Mouse (Mus musculus) midbrain, embryonic 12.5 days (tissue): ENCODE data around the gene Eef1a1. TPM values are rescaled to one million over a fixed set of nuclear protein-coding genes. Genes with fewer than 3 reads are reported as not detected.
"Not testable (repeated sequence)": the region's sequence is repeated elsewhere in the genome, so short reads cannot be mapped to it uniquely, and the experiment has no call there.

Experiments used
- ATAC-seq: fragments of 200-750 bp; cut with Nextera tagmentation; 2 replicates; pipeline ENCODE4 v1.8.0; 2017; ENCODE audit warnings: low read depth, moderate TSS enrichment, moderate library complexity; ENCODE audit not compliant: low FRiP score
- H3K27ac ChIP-seq: fragments of 300-500 bp; sonication (generic); replicated peaks from 2 replicates; pipeline ENCODE4 v1.5.1; 2016; ENCODE audit warnings: mild to moderate bottlenecking
- H3K27me3 ChIP-seq: fragments of 300-500 bp; sonication (generic); 2 replicates; pipeline ENCODE4 v1.6.1; 2016; ENCODE audit warnings: mild to moderate bottlenecking
- H3K36me3 ChIP-seq: fragments of 300-500 bp; sonication (generic); 2 replicates; pipeline ENCODE4 v1.6.1; 2016
- H3K4me1 ChIP-seq: fragments of 300-500 bp; sonication (generic); 2 replicates; pipeline ENCODE4 v1.6.1; 2016
- H3K4me2 ChIP-seq: fragments of 300-500 bp; sonication (generic); replicated peaks from 2 replicates; pipeline ENCODE4 v1.6.1; 2016; ENCODE audit warnings: mild to moderate bottlenecking, moderate library complexity
- H3K4me3 ChIP-seq: fragments of 300-500 bp; sonication (generic); 2 replicates; pipeline ENCODE4 v1.5.1; 2016; ENCODE audit warnings: mild to moderate bottlenecking
- H3K9ac ChIP-seq: fragments of 300-500 bp; sonication (generic); replicated peaks from 2 replicates; pipeline ENCODE4 v1.6.1; 2016; ENCODE audit warnings: mild to moderate bottlenecking, moderate library complexity
- H3K9me3 ChIP-seq: fragments of 300-500 bp; sonication (generic); 2 replicates; pipeline ENCODE4 v1.6.1; 2016; ENCODE audit warnings: mild to moderate bottlenecking
- WGBS: fragments of 180-500 bp; shearing (Covaris S2); methylation state at CpG from one replicate; pipeline ENCODE4 v1.1.7; 2016; 5-methylcytosine and 5-hydroxymethylcytosine counted together
- polyA plus RNA-seq: library from polyadenylated mRNA; unstranded; fragments of >200 nt; fragmentation: Nextera tagmentation; extraction: Ambion mirVana; gene quantifications from 2 replicates; pipeline ENCODE4 v1.2.1, GENCODE M21; 2016

The Eef1a1 gene
- polyA plus RNA-seq, 1 experiment from 2014 or later = 3,350 TPM

DNA sequence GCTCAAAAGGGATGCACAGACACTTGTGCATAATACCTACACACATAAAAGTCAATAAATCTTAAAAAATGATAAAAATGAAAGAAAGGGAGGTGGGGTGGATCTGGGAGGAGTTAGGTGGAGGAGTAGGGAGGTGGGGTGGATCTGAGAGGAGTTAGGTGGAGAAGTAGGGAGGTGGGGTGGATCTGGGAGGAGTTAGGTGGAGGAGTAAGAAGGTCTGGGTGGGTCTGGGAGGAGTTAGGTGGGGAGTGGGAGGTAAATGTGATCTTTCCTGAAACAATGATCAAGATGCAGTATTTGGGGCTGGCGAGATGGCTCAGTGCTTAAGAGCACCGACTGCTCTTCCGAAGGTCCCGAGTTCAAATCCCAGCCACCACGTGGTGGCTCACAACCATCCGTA lies 16.3 kb upstream of the Eef1a1 start:
- H3K27me3 ChIP-seq = no peaks in the 10 kb centered on the region
- no peaks in the 10 kb centered on the region for H3K36me3 ChIP-seq
- no peak overlapping the region for H3K4me2 ChIP-seq
- no peak for ATAC-seq
- H3K4me3 ChIP-seq = no peak overlapping the region
- H3K9me3 ChIP-seq = no peaks in the 10 kb centered on the region
- H3K9ac ChIP-seq = no peak overlapping the region
- WGBS = 96% methylated on average over 6 of the region's 6 CpGs
- no peak overlapping the region for H3K27ac ChIP-seq
- H3K4me1 ChIP-seq = peaks cover 23% of the 10 kb centered on the region

DNA sequence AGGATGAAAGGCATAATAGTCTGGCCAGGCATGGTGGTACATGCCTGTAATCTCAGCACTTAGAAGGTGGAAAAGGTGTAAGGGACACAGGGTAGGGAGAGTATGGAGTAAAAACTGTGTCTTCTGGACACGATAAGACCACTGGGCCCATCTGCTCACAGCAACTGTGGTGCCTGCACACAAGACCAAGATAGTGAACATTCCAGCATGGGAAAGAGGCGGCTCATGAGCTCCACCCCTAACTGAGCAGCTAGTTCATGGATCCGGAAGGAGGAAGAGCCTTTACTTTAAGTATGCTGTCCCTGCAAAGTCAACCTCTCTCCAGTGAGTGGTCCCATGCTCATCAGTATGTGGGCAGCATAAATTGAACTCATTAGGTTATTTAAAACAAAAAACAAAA lies 15.7 kb upstream of the Eef1a1 start:
- Histone ChIP-seq H3K4me2 (no peak overlapping the region), H3K4me1 (peaks cover 23% of the 10 kb centered on the region), H3K36me3 (no peaks in the 10 kb centered on the region), H3K9ac (no peak overlapping the region), H3K27me3 (no peaks in the 10 kb centered on the region), H3K9me3 (no peaks in the 10 kb centered on the region), H3K27ac (peak overlapping the region; percentile 96; the same call in 1 of the 2 replicates), H3K4me3 (no peak overlapping the region)
- ATAC-seq = no peak
- 78% methylated on average over 3 of the region's 3 CpGs for WGBS

DNA sequence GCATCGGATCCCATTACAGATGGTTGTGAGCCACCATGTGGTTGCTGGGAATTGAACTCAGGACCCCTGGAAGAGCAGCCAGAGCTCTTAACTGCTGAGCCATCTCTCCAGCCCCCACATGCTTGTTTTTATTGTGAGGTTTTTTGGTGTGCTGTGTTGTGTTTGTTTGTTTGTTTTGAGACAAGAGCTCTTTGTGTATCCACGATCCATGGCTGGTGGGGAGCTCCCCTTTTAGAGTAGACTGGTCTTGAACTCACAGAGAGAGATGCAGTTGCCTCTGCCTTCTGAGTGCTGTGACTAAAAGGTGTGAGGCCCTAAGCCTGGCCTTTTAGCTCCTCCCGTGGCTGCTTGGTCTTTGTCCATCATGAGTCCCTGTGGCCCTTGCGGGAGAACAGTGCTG lies 15.2 kb upstream of the Eef1a1 start:
- Histone ChIP-seq H3K4me2 (no peak overlapping the region), H3K9me3 (no peaks in the 10 kb centered on the region), H3K27me3 (no peaks in the 10 kb centered on the region), H3K4me3 (no peak overlapping the region), H3K27ac (peak overlapping the region; percentile 96), H3K36me3 (no peaks in the 10 kb centered on the region), H3K9ac (no peak overlapping the region), H3K4me1 (peaks cover 23% of the 10 kb centered on the region)
- 67% methylated on average over 4 of the region's 4 CpGs for WGBS
- no peak for ATAC-seq

DNA sequence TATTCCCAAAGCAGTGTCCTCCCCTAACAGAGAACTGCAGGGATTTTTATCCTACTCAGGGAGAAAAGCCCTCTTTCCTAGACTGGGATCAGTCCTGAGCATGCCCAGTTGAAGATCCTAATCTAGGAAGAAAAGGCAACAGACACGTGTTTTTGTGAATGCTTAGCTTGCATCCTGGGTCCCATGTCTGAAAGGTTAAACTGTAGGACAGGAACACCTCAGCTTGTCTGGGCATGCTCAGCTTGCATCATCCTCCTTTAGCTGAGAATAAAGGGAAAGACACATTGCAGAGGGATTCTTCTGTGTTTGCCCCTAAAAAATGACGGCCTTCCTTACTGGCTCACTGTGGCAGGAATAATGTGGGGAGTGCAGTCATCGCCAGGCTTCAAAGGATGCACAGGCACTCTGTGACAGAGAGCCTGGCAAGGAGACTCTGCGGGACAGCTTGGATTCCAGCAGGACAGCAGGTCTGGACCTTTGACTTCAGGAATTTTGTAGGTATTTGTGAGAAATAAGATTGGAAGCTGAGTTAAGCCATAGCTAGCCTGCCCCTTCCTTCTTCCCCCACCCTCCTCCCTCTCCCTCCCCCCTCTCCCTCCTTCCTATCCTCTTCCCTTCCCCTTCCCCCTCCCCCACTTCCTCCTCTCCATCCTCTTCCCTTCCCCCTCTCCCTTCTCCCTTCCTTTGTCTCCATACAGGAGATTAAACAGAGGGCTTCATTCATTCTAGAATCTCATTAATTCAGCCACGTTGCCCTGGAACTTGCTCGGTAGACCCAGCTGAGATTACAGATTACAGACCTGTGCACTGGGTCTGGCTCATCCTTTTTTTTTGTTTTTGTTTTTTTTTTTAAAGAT lies 14.5 kb upstream of the Eef1a1 start:
- 2% methylated on average over 6 of the region's 6 CpGs for WGBS

DNA sequence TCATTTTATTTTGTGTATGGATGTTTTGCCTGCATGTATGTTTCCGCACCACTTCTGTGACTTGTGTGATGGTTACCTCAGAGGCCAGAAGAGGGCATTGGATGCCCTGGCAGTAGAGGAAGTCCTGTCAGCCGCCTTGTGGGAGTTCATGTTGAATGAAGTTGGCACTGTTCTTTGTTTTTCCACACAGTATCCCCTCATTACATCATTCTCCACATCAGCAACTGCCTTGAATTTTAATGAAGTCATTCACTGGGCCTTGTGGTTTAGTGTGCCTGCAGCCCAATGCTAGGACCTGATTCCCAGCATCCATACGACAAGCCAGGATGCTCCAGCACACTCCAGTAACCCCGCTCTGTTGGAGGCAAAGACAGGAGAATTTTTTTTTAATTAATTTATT lies 12.3 kb upstream of the Eef1a1 start:
- no peak for ATAC-seq
- peaks cover 23% of the 10 kb centered on the region for H3K4me1 ChIP-seq
- H3K9me3 ChIP-seq = no peaks in the 10 kb centered on the region
- H3K36me3 ChIP-seq = no peaks in the 10 kb centered on the region
- H3K27me3 ChIP-seq = no peaks in the 10 kb centered on the region
- no peak overlapping the region for H3K4me2 ChIP-seq
- no peak overlapping the region for H3K9ac ChIP-seq
- H3K27ac ChIP-seq = no peak overlapping the region
- H3K4me3 ChIP-seq = no peak overlapping the region
- 74% methylated on average over 4 of the region's 4 CpGs for WGBS

More for the DNA sequence above, 14.5 kb upstream of the Eef1a1 start:
- Histone ChIP-seq H3K9me3 (no peaks in the 10 kb centered on the region), H3K4me1 (peaks cover 23% of the 10 kb centered on the region), H3K4me3 (peak overlapping the region; percentile 21), H3K4me2 (peak overlapping the region; percentile 38), H3K9ac (peak overlapping the region; percentile 29; the same call in 1 of the 2 replicates), H3K27ac (peak overlapping the region; percentile 96), H3K27me3 (no peaks in the 10 kb centered on the region), H3K36me3 (no peaks in the 10 kb centered on the region)
- ATAC-seq = peak; percentile 76

DNA sequence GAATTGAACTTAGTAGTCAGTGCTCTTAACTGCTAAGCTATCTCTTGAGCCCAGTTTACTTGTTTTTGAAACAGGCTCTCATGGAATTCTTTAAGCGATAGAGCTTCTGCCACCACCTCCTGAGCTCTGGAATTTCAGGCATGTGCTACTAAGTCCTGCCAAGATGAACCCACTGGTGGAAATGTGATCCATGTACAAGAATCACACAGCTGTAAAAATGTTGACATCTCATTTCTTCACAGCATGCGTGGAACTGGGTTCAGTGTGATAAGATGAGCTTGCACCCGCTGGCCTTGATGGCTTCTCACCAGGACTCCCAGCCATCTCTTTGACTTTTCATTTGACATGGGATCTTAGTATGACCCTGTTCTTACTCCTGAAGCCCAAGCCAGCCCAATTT lies 11.4 kb upstream of the Eef1a1 start:
- H3K4me2 ChIP-seq = no peak overlapping the region
- 76% methylated on average over 3 of the region's 3 CpGs for WGBS
- no peaks in the 10 kb centered on the region for H3K27me3 ChIP-seq

DNA sequence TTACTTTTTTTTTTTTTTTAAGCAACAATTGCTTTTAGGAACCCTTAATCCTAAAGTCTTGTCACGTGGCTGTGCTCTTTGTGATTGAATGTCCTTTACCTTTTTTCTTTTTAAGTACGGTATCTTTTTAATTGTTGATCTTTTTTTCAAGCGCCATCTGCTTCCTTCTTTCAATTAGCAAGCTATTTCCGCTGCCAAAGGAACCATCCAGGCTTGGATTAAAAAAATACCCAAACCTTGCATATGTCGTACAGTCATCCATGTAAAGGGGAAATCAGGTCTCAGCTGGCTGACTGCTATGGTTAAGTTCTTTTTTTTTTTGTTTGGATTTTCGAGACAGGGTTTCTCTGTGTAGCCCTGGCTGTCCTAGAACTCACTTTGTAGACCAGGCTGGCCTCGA lies 4.2 kb upstream of the Eef1a1 start:
- no peak for ATAC-seq
- Histone ChIP-seq H3K9ac (no peak overlapping the region), H3K4me1 (peaks cover 10% of the 10 kb centered on the region), H3K4me3 (no peak overlapping the region), H3K9me3 (no peaks in the 10 kb centered on the region), H3K27ac (no peak overlapping the region), H3K36me3 (no peaks in the 10 kb centered on the region), H3K4me2 (no peak overlapping the region), H3K27me3 (no peaks in the 10 kb centered on the region)
- 87% methylated on average over 7 of the region's 7 CpGs for WGBS

More for the DNA sequence above, 11.4 kb upstream of the Eef1a1 start:
- H3K4me1 ChIP-seq = peaks cover 23% of the 10 kb centered on the region
- no peaks in the 10 kb centered on the region for H3K9me3 ChIP-seq
- ATAC-seq = no peak
- no peak overlapping the region for H3K9ac ChIP-seq
- H3K27ac ChIP-seq = no peak overlapping the region
- no peaks in the 10 kb centered on the region for H3K36me3 ChIP-seq
- no peak overlapping the region for H3K4me3 ChIP-seq

DNA sequence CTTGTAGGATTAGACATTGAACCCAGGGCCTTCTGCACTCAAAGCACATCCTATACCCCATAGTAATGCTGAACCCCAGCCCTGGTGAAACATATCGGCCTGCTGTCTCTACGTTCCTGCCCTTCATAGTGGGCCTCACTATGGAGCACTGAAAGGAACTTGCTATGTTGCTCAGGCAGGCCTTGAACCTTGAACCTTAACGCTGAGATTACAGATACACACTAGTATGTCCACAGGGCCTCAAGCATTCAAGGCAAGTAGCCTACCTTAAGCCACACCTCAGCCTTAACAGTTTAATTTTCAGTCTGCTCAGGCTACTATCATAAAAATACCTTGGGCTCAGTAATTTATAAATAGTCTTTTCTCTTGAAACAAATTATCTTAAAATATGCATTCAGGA lies 3.3 kb upstream of the Eef1a1 start:
- Histone ChIP-seq H3K4me1 (peaks cover 10% of the 10 kb centered on the region), H3K27ac (no peak overlapping the region), H3K27me3 (no peaks in the 10 kb centered on the region), H3K4me3 (no peak overlapping the region), H3K9me3 (no peaks in the 10 kb centered on the region), H3K36me3 (no peaks in the 10 kb centered on the region), H3K9ac (no peak overlapping the region), H3K4me2 (no peak overlapping the region)
- no peak for ATAC-seq
- WGBS = 89% methylated on average over 3 of the region's 3 CpGs

DNA sequence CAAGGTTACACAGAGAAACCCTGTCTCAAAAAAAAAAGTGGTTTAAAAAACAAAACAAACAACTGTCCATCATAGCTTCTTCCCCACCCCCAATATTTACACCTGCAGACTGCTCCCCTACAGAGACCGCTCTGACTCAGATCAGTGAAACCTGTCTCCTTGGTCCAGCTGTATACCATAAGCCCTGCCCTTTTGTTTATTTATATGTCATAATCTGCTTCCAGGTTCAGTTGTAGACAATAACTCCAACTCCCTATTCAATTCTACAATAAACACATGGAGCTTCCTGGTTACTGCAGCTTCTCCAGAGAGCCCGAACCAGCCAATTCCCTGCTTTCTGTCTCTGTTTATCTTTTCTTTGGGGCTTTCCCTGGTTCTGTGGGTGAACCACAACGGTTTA lies 2.2 kb upstream of the Eef1a1 start:
- Histone ChIP-seq H3K4me3 (no peak overlapping the region), H3K9ac (no peak overlapping the region), H3K9me3 (no peaks in the 10 kb centered on the region), H3K27ac (no peak overlapping the region), H3K4me1 (peaks cover 10% of the 10 kb centered on the region), H3K27me3 (no peaks in the 10 kb centered on the region), H3K36me3 (no peaks in the 10 kb centered on the region), H3K4me2 (no peak overlapping the region)
- no peak for ATAC-seq
- 84% methylated on average over 3 of the region's 3 CpGs for WGBS

DNA sequence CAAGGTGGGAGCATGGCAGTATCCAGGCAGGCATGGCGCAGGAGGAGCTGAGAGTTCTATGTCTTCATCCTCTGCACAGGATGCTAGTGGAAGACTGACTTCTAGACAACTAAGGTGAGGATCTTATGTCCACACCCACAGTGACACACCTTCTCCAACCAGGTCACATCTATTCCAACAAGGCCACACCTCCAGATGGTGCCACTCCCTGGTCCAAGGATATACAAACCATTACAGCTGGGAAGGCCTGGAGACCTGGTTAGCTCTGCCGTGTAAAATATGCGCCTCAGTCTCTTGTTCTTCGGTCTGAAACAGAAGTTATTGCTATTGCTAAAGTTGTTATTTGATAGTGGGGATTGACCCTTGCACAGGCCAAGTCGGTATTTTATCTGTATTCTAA lies 930 bp downstream of the Eef1a1 start:
- not testable (repeated sequence) for H3K4me1 ChIP-seq, ATAC-seq, H3K4me3 ChIP-seq, H3K27ac ChIP-seq, H3K27me3 ChIP-seq, H3K9ac ChIP-seq, H3K4me2 ChIP-seq, H3K9me3 ChIP-seq, H3K36me3 ChIP-seq
- 95% methylated on average over 5 of the region's 5 CpGs for WGBS

DNA sequence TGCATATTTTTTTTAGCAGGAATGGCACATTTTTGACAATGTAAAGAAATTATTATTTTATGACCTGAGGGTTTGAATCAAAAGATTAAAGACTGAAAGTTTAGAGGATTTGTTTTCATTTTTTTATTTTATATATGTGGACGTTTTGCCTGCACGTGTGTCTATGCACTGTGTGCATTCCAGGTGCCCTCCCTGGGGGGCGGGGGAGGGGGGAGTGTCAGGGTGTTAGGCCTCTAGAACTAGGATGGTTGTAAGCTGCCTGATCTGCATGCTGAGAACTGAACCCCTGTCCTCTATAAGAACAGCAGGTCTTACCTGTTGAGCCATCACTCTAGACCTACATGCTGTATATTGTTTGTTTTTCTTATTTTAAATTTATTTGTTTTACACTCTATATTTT lies 4.3 kb downstream of the Eef1a1 start:
- no peak overlapping the region for H3K9ac ChIP-seq
- H3K4me2 ChIP-seq = no peak overlapping the region
- H3K36me3 ChIP-seq = peaks cover 5% of the 10 kb centered on the region
- WGBS = 76% methylated on average over 3 of the region's 3 CpGs
- H3K9me3 ChIP-seq = no peaks in the 10 kb centered on the region
- no peak overlapping the region for H3K27ac ChIP-seq
- no peak for ATAC-seq
- H3K4me1 ChIP-seq = peaks cover 22% of the 10 kb centered on the region
- H3K27me3 ChIP-seq = no peaks in the 10 kb centered on the region
- H3K4me3 ChIP-seq = no peak overlapping the region

DNA sequence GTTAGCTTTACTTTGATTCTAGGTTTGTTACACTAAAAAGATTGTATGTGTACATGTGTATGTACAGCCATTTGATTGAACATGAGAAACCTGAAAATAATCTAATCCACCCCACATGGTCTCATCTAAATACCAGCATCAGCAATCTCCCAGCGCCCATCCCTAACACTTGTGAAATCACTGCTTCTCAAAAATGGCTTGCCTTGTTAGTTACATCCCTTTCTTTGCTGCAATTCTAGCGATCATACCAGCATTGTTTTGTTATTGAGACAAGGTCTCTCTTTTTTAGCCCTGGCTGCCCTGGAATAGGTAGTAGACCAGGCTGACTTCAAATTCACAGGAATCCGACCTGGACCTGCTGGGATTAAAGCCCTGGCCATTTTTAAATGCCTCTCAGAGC lies 6.6 kb downstream of the Eef1a1 start:
- Histone ChIP-seq H3K9me3 (no peaks in the 10 kb centered on the region), H3K27me3 (no peaks in the 10 kb centered on the region), H3K4me1 (peaks cover 22% of the 10 kb centered on the region), H3K36me3 (peaks cover 24% of the 10 kb centered on the region), H3K4me2 (peak overlapping the region; percentile 54), H3K4me3 (peak overlapping the region; percentile 99), H3K27ac (peak overlapping the region; percentile 99), H3K9ac (peak overlapping the region; percentile 69)
- WGBS = 4% methylated on average over 3 of the region's 3 CpGs
- ATAC-seq = no peak
